Mouse (Mus musculus) C2C12 (cell line): ENCODE results near the gene Lrrc49.

Source experiments
- CEBPB ChIP-seq: IDR thresholded peaks from one replicate; pipeline ENCODE4 v1.6.1; 2011; ENCODE audit warnings: low read depth, mild to moderate bottlenecking, control low read depth, moderate library complexity
- CTCF ChIP-seq: IDR thresholded peaks from one replicate; pipeline ENCODE4 v1.5.1; 2011; ENCODE audit not compliant: control insufficient read depth, insufficient read depth, insufficient read length
- FOSL1 ChIP-seq: IDR thresholded peaks from one replicate; pipeline ENCODE4 v1.8.0; 2011; ENCODE audit warnings: mild to moderate bottlenecking, low read length; ENCODE audit not compliant: poor library complexity, insufficient read depth, severe bottlenecking
- MAX ChIP-seq: IDR thresholded peaks from one replicate; pipeline ENCODE4 v1.6.1; 2011; ENCODE audit warnings: mild to moderate bottlenecking, control low read depth
- MYOD1 ChIP-seq: IDR thresholded peaks from one replicate; pipeline ENCODE4 v1.6.1; 2011; ENCODE audit warnings: low read depth; ENCODE audit not compliant: control insufficient read depth, insufficient read length
- MYOG ChIP-seq: IDR thresholded peaks from one replicate; pipeline ENCODE4 v1.6.1; 2011; ENCODE audit not compliant: control insufficient read depth, insufficient read length; ENCODE audit errors: extremely low read depth
- USF1 ChIP-seq: IDR thresholded peaks from one replicate; pipeline ENCODE4 v1.6.1; 2011; ENCODE audit warnings: low read depth, mild to moderate bottlenecking, control low read depth, moderate library complexity

- TF ChIP-seq CTCF = no peak
- TF ChIP-seq MYOG = no peak
- TF ChIP-seq MAX = no peak
- no peak for TF ChIP-seq USF1
- no peak for TF ChIP-seq CEBPB
- TF ChIP-seq FOSL1 = no peak
- TF ChIP-seq MYOD1 = no peak
Measured at GRCm38 (mm10) chr9:60608857-60609256, 79.1 kb downstream of the Lrrc49 start.
